Mouse (Mus musculus): ENCODE results near the gene Fsd1. TPM values are rescaled to one million over a fixed set of nuclear protein-coding genes. Genes with fewer than 3 reads are reported as not detected.

Gene Fsd1
- not detected for polyA plus RNA-seq (2017; shearing (Covaris generic))

DNA sequence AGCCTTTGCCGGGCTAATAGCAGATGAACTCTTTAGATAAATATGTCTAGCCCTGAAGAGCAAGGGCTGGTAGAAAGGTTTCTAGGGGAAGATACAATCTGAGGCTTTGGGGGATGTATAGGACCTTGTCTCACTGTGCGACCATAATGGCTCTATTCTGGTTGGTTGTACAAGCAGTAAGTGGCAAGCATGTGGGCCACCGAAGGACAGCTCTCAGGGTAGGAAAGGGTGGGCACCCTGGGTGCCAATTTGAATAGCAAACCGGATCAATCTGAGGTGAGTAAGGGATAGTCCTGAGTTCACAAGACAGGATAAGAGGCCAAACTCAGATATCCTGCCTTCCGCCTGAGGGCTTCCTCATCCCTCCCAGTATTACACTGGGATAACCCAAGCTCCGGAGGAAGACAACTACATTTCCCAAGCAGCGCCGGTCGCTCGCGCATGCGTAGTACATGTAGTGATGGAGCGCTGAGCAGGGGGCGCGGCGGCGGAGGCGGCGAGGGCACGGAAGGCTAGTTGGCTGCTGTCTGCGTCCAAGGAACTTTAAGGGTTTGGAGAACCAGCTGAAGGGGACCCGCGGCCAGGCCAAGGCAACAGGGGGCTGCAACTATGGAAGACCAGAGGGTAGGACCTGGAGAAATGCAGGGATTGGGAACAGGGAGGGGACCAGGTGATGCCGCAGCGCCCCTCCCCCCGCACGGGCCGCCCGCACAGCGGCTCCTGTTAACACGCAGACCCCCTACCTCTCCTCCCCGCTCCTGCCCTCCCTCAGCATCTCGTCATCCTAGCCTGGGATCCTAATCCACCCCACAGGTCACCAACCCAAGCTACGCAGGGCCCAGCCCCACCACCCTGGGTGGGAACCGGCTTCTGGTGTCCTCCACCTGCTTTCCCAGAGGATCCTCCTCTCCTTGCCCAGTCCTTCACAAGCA, at the start of gene Fsd1:
Fsd1 (plus strand) TSS at position 480 of the 932 bp plus-strand sequence.

DNA sequence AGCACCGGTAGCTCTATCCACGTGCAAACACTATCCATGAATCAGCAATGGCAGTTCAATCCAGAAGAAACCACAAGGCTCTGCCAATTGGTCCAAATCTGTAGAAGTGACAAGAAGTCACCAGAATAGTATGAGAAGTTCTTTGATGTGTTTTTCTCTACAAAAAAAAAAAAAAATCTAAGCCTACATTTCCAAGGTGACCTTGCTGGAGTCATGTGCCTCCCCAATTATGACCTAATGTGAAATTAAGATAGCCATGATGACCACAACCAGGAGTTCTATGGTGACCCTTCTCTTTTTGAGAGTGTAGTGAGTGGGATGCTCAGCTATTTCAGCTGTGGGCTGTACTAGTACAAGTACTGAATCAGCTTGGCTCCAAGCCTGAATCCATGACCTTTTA, 36.9 kb upstream of the Fsd1 start, which contains the start of gene Zfp119b:
Zfp119b (minus strand) TSS at position 101 of the 400 bp plus-strand sequence.

GRCm38 (mm10) chr17:55952447-55953027, 33.8 kb upstream of the Fsd1 start, which contains the start of gene Ebi3:
Gene Ebi3 (plus strand): TSS chr17:55952640.

DNA sequence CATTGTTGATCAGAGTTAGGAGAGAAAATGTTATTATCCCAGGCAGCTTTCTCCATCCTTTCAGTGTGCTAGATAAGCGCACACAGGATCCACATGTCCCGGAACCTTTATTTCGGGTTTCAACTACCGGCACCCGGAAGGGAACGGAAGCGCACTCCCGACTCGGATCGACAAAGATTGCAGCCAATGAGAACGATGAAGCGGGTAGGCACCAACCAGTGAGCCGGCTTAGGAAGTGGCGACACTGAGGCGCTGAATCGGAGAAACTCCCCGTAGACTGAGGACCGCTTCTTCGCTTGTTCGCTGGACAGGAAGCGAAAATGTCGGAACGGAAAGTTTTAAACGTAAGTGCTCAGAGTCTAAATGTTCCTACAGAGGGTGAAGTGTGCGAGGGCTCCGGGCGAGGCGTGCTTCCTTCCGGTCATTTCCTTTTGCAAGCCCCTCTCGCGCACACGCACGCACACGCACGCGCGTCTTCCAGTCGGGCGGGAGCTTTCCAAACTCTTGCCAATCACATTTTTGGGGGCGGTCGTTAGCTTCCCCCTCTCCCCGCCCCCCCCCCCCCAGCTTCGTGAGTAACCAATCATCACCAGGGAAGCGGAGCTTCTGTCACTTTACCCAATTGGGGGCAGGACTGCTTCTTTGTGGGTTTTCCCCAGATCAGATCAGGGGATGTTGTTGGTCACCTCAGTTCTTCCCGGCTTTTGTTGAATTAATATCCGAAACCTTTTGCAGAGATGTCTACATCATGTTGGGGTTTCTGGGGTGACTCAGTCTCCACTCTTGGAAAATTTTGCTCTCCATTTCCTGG, 27.2 kb upstream of the Fsd1 start, which contains the start of gene Yju2:
Yju2 (plus strand) TSS at position 182 of the 811 bp plus-strand sequence.

DNA sequence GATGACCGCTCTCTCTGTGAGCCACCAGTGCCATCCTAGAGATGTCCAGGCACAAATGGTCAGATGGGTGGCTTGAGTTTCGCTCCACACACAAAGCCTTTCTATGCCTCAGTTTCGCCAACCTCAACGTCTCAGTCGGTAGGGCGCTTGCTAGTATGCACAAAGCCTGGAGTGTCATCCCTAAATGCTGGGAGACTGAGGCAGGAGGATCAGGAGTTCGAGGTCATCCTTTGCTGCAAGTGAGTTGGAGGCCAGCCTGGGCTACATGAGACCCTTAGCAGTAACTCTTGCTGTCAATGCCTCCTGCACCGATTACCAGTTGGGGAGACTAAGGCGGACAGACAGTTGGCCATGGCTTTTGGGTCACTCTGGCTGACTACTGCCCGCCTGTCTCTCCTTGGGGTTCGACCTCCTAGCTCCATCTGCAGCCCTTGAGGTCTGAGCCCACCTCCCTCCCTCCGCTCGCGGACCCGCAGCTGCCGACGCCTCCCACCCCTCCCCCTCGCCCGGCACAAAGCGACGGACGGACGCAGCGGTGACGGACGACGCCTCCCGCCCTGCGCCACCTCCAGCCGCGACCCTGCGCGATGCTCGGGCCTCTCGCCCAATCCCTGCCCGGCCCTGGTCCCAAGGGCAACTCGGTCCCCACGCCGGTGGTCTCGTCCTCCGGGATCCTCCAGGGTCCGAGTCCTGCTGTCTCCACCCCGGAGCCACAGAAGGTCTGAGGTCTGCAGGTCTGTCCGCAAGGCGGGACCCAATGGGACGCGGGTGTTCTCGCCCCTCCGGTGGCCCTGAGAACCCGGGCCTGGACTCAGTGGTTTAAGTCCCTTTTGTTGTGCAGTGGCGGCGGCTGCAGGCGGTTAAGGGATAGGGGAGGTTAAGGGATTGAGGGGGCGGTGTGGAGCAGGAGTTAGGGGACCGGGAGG, 16.1 kb upstream of the Fsd1 start, which contains the start of gene Shd:
Shd (plus strand) TSS at position 502 of the 926 bp plus-strand sequence.

GRCm38 (mm10) chr17:56005415-56006061, 19.2 kb downstream of the Fsd1 start, which contains the start of the genes Stap2 and Mpnd:
Gene Stap2 (minus strand): TSS chr17:56005584.
Gene Mpnd (plus strand): TSS chr17:56005711.

DNA sequence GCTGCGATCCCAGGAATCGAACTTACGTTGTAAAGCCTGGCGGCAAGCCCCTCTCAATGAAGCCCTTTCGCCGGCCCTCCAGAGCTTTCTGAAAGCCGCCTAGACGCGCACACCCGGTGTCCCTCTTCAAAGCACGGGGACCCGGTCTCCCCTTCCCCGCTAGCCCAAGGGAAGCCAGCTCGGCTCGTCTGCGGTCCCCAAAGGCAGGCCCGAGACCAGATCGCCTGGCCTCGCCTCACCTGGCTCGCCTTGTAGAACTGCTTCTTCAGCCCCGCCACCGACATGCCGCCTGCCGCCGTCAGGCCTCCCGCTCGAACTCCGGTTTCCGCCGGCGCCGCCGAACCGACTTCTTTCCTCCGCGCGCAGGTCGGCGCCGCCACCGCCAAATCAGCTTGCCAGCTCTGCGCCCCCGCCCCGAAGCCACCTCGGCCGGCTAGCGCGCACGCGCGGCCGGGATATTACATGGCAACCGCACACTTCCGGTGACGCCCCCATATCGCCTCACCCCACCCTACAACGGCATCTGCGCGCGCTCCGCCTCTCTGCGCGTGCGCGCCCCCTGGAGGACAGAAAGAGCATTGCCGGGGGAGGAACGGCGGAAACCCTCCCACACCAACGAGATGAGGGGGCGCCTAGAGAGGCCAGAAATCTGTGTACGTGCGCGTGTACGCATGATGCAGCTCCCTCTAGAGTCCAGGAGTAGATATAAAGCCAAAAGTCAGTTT, 50.0 kb downstream of the Fsd1 start, which contains the start of gene Sh3gl1:
Sh3gl1 (minus strand) TSS at position 460 of the 725 bp plus-strand sequence.

GRCm38 (mm10) chr17:56040030-56040856, 53.9 kb downstream of the Fsd1 start, which contains the start of gene Chaf1a:
Gene Chaf1a (plus strand): TSS chr17:56040439.

Other genes starting within 250 kb of the Fsd1 start
- 1.1 TPM for gene Adgre4, start 236.5 kb upstream of the Fsd1 start, polyA plus RNA-seq (2017; shearing (Covaris generic))
- 23.6 TPM for gene Zfp119a, start 107.6 kb upstream of the Fsd1 start, polyA plus RNA-seq (2017; shearing (Covaris generic))
- 29.5 TPM for gene Zfp959, start 94.4 kb upstream of the Fsd1 start, polyA plus RNA-seq (2017; shearing (Covaris generic))
- gene Zfp119b, start 37.0 kb upstream of the Fsd1 start, polyA plus RNA-seq (2017; shearing (Covaris generic)) = 11.9 TPM
- gene Ebi3, start 33.9 kb upstream of the Fsd1 start, polyA plus RNA-seq (2017; shearing (Covaris generic)) = 82.9 TPM
- 32.8 TPM for gene Yju2, start 27.4 kb upstream of the Fsd1 start, polyA plus RNA-seq (2017; shearing (Covaris generic))
- gene Shd, start 16.0 kb upstream of the Fsd1 start, polyA plus RNA-seq (2017; shearing (Covaris generic)) = not detected
- gene Stap2, start 19.1 kb downstream of the Fsd1 start, polyA plus RNA-seq (2017; shearing (Covaris generic)) = 0.49 TPM
- gene Mpnd, start 19.2 kb downstream of the Fsd1 start, polyA plus RNA-seq (2017; shearing (Covaris generic)) = 36.2 TPM
- 164 TPM for gene Sh3gl1, start 50.1 kb downstream of the Fsd1 start, polyA plus RNA-seq (2017; shearing (Covaris generic))
- 1.2 TPM for gene Chaf1a, start 53.9 kb downstream of the Fsd1 start, polyA plus RNA-seq (2017; shearing (Covaris generic))
- gene Ubxn6, start 88.5 kb downstream of the Fsd1 start, polyA plus RNA-seq (2017; shearing (Covaris generic)) = 75.5 TPM
- 139 TPM for gene Hdgfl2, start 93.1 kb downstream of the Fsd1 start, polyA plus RNA-seq (2017; shearing (Covaris generic))
- gene Plin4, start 123.3 kb downstream of the Fsd1 start, polyA plus RNA-seq (2017; shearing (Covaris generic)) = not detected
- gene Plin5, start 131.1 kb downstream of the Fsd1 start, polyA plus RNA-seq (2017; shearing (Covaris generic)) = not detected
- not detected for gene Lrg1, start 135.5 kb downstream of the Fsd1 start, polyA plus RNA-seq (2017; shearing (Covaris generic))
- not detected for gene Sema6b, start 153.8 kb downstream of the Fsd1 start, polyA plus RNA-seq (2017; shearing (Covaris generic))
- gene Tnfaip8l1, start 176.0 kb downstream of the Fsd1 start, polyA plus RNA-seq (2017; shearing (Covaris generic)) = 34.1 TPM
- gene Mydgf, start 197.4 kb downstream of the Fsd1 start, polyA plus RNA-seq (2017; shearing (Covaris generic)) = 60.7 TPM
- gene Dpp9, start 232.4 kb downstream of the Fsd1 start, polyA plus RNA-seq (2017; shearing (Covaris generic)) = 40.5 TPM